Mouse (Mus musculus) frontal cortex, postnatal 14 days (tissue): Measurements from ENCODE around the gene Mybpc3.

Experiments used
- DNase-seq, 2 experiments: peaks; one replicate each; pipeline ENCODE4 v3.0.0; 2022; ENCODE audit warnings: low spot score in 2 of 2

The Mybpc3 gene

GRCm38 (mm10) chr2:91169587-91170322 lies 51.8 kb downstream of the Mybpc3 start:
- DNase-seq: no peak

GRCm38 (mm10) chr2:91175490-91175889 lies 57.5 kb downstream of the Mybpc3 start:
- DNase-seq: no peak

DNA sequence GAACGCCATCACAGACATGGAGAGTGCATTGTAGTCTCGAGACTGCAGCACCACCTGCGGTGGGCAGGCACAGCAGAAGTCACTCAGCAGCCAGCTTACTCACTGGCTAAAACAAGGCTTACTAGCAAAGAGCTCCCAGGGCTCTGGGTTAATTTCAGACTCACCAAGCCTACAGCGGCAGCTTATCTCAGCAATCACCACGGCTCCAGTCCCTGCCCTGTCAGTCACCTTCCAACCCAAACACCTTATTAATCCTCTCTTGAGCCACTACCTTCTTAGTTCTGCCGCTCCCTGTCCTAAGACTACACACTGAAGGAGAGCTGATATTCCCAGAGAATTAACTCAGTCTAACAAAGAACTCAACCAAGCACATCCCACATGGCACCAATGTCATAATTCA lies 58.3 kb downstream of the Mybpc3 start:
- DNase-seq: no peak

GRCm38 (mm10) chr2:91179825-91180224 lies 61.9 kb downstream of the Mybpc3 start:
- DNase-seq: no peak

DNA sequence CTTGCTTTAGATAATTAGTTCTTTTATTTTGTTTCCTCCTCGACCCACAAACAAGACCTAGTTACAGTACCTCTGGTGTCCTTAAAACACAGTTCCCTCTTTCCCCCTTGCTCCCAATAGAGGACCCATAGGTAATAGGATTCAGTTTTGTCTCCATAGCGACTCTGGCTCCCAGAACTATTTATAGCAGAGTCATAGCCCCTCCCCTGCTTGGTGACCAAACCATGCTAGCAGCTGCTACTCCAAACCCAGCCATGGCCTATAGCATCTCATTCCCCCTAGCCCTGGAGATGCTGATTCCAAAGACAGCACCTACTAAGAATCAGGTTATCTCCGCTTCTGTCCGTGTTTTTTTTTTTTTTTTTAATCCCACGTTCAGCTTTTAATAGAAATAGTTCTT lies 62.8 kb downstream of the Mybpc3 start:
- no peak for DNase-seq

- no peak for DNase-seq
Measured at GRCm38 (mm10) chr2:91182016-91182404, 64.1 kb downstream of the Mybpc3 start.

GRCm38 (mm10) chr2:91182405-91183147 lies 64.6 kb downstream of the Mybpc3 start:
- DNase-seq: peak; percentile 75 to 76

GRCm38 (mm10) chr2:91183148-91183513 lies 65.2 kb downstream of the Mybpc3 start:
- DNase-seq: peak; percentile 91 to 94

DNA sequence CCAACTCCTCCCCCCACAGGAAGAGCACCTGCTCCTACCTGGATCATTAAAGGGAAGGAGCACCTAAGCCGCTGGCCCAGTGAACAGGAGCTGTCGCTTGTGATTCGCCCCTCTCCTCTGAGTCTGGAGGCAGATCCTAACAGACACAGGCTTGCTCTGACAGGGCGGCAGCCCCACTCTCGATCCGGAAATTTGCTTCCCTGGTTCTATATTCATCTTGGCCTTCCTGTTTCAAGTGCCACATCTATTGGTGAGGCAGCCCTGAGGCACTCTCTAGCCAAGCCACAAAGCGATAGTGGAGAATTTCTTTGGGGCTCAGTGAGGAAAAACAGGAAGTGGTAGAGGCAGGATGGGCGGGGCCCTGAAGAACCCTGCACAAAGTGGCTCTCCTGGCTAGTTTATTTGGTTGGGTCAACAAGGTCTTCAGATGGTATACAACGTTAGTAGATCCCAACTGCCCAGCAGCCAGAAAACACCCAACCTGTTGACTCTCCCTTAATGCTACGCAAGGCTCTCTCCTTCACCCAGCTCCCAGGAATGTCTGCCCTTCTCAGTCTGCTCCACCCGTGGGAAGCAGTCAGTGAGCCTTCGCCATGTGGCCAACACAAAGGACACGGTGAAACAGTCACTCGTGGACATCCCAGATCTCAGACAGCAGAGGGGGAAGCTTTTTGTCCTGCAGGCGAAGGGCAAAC lies 65.9 kb downstream of the Mybpc3 start, which contains the start of gene Madd:
Gene Madd, minus strand, starts transcription at position 127 of the 695 bp plus-strand sequence.
- no peak for DNase-seq
